Mouse (Mus musculus) liver, embryonic 13.5 days (tissue): ENCODE data around the gene Fbn1. TPM values are rescaled to one million over a fixed set of nuclear protein-coding genes. Genes with fewer than 3 reads are reported as not detected.

Source experiments
- ATAC-seq: fragments of 200-750 bp; cut with Nextera tagmentation; 2 replicates; pipeline ENCODE4 v1.8.0; 2017; ENCODE audit warnings: low read depth, mild to moderate bottlenecking, moderate number of reproducible peaks, moderate library complexity
- DNase-seq: peaks from one replicate; pipeline ENCODE4 v3.0.0; 2022
- H3K27ac ChIP-seq: fragments of 300-500 bp; sonication (generic); 2 replicates; pipeline ENCODE4 v1.5.1; 2015; ENCODE audit warnings: moderate library complexity, mild to moderate bottlenecking, inconsistent platforms
- H3K27me3 ChIP-seq: fragments of 300-500 bp; sonication (generic); 2 replicates; pipeline ENCODE4 v1.6.1; 2015; ENCODE audit warnings: mild to moderate bottlenecking, inconsistent platforms
- H3K36me3 ChIP-seq: fragments of 300-500 bp; sonication (generic); 2 replicates; pipeline ENCODE4 v1.6.1; 2015; ENCODE audit warnings: mild to moderate bottlenecking, inconsistent platforms
- H3K4me1 ChIP-seq: fragments of 300-500 bp; sonication (generic); replicated peaks from 2 replicates; pipeline ENCODE4 v1.6.1; 2015; ENCODE audit warnings: inconsistent platforms
- H3K4me2 ChIP-seq: fragments of 300-500 bp; sonication (generic); 2 replicates; pipeline ENCODE4 v1.6.1; 2015; ENCODE audit warnings: inconsistent platforms, mild to moderate bottlenecking, moderate library complexity
- H3K4me3 ChIP-seq: fragments of 300-500 bp; sonication (generic); replicated peaks from 2 replicates; pipeline ENCODE4 v1.5.1; 2015; ENCODE audit warnings: mild to moderate bottlenecking, inconsistent platforms
- H3K9ac ChIP-seq: fragments of 300-500 bp; sonication (generic); 2 replicates; pipeline ENCODE4 v1.6.1; 2015; ENCODE audit warnings: mild to moderate bottlenecking, inconsistent platforms
- H3K9me3 ChIP-seq: fragments of 300-500 bp; sonication (generic); replicated peaks from 2 replicates; pipeline ENCODE4 v1.6.1; 2016; ENCODE audit warnings: inconsistent platforms
- WGBS: fragments of 180-500 bp; shearing (Covaris S2); methylation state at CpG from one replicate; pipeline ENCODE4 v1.1.7; 2015; ENCODE audit not compliant: insufficient replicate concordance; 5-methylcytosine and 5-hydroxymethylcytosine counted together
- polyA plus RNA-seq: library from polyadenylated mRNA; unstranded; fragments of >200 nt; fragmentation: Nextera tagmentation; extraction: Ambion mirVana; gene quantifications from 2 replicates; pipeline ENCODE4 v1.2.1, GENCODE M21; 2015

Fbn1 gene
- polyA plus RNA-seq, 1 experiment from 2014 or later, result 1.2 TPM

- H3K27me3 ChIP-seq, result no peaks in the 10 kb centered on the region
- DNase-seq, result no peak
- H3K4me2 ChIP-seq, result no peak overlapping the region
- no peak overlapping the region for H3K4me3 ChIP-seq
- H3K36me3 ChIP-seq, result no peaks in the 10 kb centered on the region
- H3K27ac ChIP-seq, result no peak overlapping the region
- no peaks in the 10 kb centered on the region for H3K4me1 ChIP-seq
- no peak overlapping the region for H3K9ac ChIP-seq
- 38% methylated on average over 2 of the region's 2 CpGs for WGBS
- no peak for ATAC-seq
- no peaks in the 10 kb centered on the region for H3K9me3 ChIP-seq
Measured at GRCm38 (mm10) chr2:125322581-125322980, 185.2 kb downstream of the Fbn1 start.

GRCm38 (mm10) chr2:125321071-125321470 is 186.7 kb downstream of the Fbn1 start:
- WGBS, result 53% methylated on average over 6 of the region's 6 CpGs
- Histone ChIP-seq H3K9ac (no peak overlapping the region), H3K4me1 (no peaks in the 10 kb centered on the region), H3K27me3 (no peaks in the 10 kb centered on the region), H3K27ac (no peak overlapping the region), H3K36me3 (no peaks in the 10 kb centered on the region), H3K9me3 (no peaks in the 10 kb centered on the region), H3K4me3 (no peak overlapping the region), H3K4me2 (no peak overlapping the region)
- DNase-seq, result no peak
- no peak for ATAC-seq

GRCm38 (mm10) chr2:125319651-125320050 is 188.1 kb downstream of the Fbn1 start:
- ATAC-seq (no peak), DNase-seq (no peak)
- no peak overlapping the region for H3K4me2 ChIP-seq
- no peaks in the 10 kb centered on the region for H3K9me3 ChIP-seq
- H3K4me3 ChIP-seq, result no peak overlapping the region
- WGBS, result 66% methylated on average over 8 of the region's 8 CpGs
- H3K27ac ChIP-seq, result no peak overlapping the region
- no peaks in the 10 kb centered on the region for H3K36me3 ChIP-seq
- H3K27me3 ChIP-seq, result no peaks in the 10 kb centered on the region
- no peaks in the 10 kb centered on the region for H3K4me1 ChIP-seq
- no peak overlapping the region for H3K9ac ChIP-seq

- DNase-seq, result no peak
- H3K36me3 ChIP-seq, result no peaks in the 10 kb centered on the region
- H3K27me3 ChIP-seq, result no peaks in the 10 kb centered on the region
- H3K4me3 ChIP-seq, result no peak overlapping the region
- H3K9ac ChIP-seq, result no peak overlapping the region
- no peak overlapping the region for H3K4me2 ChIP-seq
- WGBS, result 48% methylated on average over 5 of the region's 5 CpGs
- no peaks in the 10 kb centered on the region for H3K4me1 ChIP-seq
- ATAC-seq, result no peak
- H3K27ac ChIP-seq, result no peak overlapping the region
- no peaks in the 10 kb centered on the region for H3K9me3 ChIP-seq
Measured at GRCm38 (mm10) chr2:125318371-125319061, 189.3 kb downstream of the Fbn1 start.

- H3K4me2 ChIP-seq, result no peak overlapping the region
- no peak overlapping the region for H3K27ac ChIP-seq
- no peaks in the 10 kb centered on the region for H3K36me3 ChIP-seq
- WGBS, result 82% methylated on average over 3 of the region's 3 CpGs
- no peaks in the 10 kb centered on the region for H3K9me3 ChIP-seq
- ATAC-seq, result no peak
- H3K4me3 ChIP-seq, result no peak overlapping the region
- no peaks in the 10 kb centered on the region for H3K27me3 ChIP-seq
- H3K9ac ChIP-seq, result no peak overlapping the region
- no peak for DNase-seq
- H3K4me1 ChIP-seq, result no peaks in the 10 kb centered on the region
Measured at GRCm38 (mm10) chr2:125315203-125315602, 192.6 kb downstream of the Fbn1 start.

- Histone ChIP-seq H3K27ac (no peak overlapping the region), H3K4me2 (no peak overlapping the region), H3K9me3 (no peaks in the 10 kb centered on the region), H3K27me3 (no peaks in the 10 kb centered on the region), H3K4me3 (no peak overlapping the region), H3K4me1 (no peaks in the 10 kb centered on the region), H3K9ac (no peak overlapping the region), H3K36me3 (no peaks in the 10 kb centered on the region)
- ATAC-seq (no peak), DNase-seq (no peak)
- 76% methylated on average over 16 of the region's 16 CpGs for WGBS
Measured at GRCm38 (mm10) chr2:125314169-125314925, 193.4 kb downstream of the Fbn1 start.

- Histone ChIP-seq H3K27me3 (no peaks in the 10 kb centered on the region), H3K9ac (no peak overlapping the region), H3K4me2 (no peak overlapping the region), H3K4me1 (no peaks in the 10 kb centered on the region), H3K4me3 (no peak overlapping the region), H3K36me3 (no peaks in the 10 kb centered on the region), H3K27ac (no peak overlapping the region), H3K9me3 (no peaks in the 10 kb centered on the region)
- WGBS, result 38% methylated on average over 10 of the region's 10 CpGs
- ATAC-seq (no peak), DNase-seq (no peak)
Measured at GRCm38 (mm10) chr2:125309710-125310109, 198.1 kb downstream of the Fbn1 start.

- Histone ChIP-seq H3K4me1 (no peaks in the 10 kb centered on the region), H3K9me3 (no peaks in the 10 kb centered on the region), H3K4me2 (no peak overlapping the region), H3K36me3 (no peaks in the 10 kb centered on the region), H3K4me3 (no peak overlapping the region), H3K9ac (no peak overlapping the region), H3K27ac (no peak overlapping the region), H3K27me3 (no peaks in the 10 kb centered on the region)
- ATAC-seq (no peak), DNase-seq (no peak)
- 61% methylated on average over 3 of the region's 3 CpGs for WGBS
Measured at GRCm38 (mm10) chr2:125305671-125306070, 202.1 kb downstream of the Fbn1 start.

GRCm38 (mm10) chr2:125304746-125305145 is 203.0 kb downstream of the Fbn1 start:
- WGBS, result 76% methylated on average over 3 of the region's 3 CpGs
- ATAC-seq, result no peak

GRCm38 (mm10) chr2:125303764-125304384 is 203.9 kb downstream of the Fbn1 start:
- Histone ChIP-seq H3K4me3 (no peak overlapping the region), H3K9me3 (no peaks in the 10 kb centered on the region), H3K4me1 (no peaks in the 10 kb centered on the region), H3K27me3 (no peaks in the 10 kb centered on the region), H3K36me3 (no peaks in the 10 kb centered on the region), H3K4me2 (no peak overlapping the region), H3K9ac (no peak overlapping the region), H3K27ac (no peak overlapping the region)
- WGBS, result 42% methylated on average over 5 of the region's 5 CpGs
- no peak for DNase-seq
- no peak for ATAC-seq

More at GRCm38 (mm10) chr2:125304746-125305145, 203.0 kb downstream of the Fbn1 start:
- Histone ChIP-seq H3K9me3 (no peaks in the 10 kb centered on the region), H3K27me3 (no peaks in the 10 kb centered on the region), H3K9ac (no peak overlapping the region), H3K4me1 (no peaks in the 10 kb centered on the region), H3K4me2 (no peak overlapping the region), H3K36me3 (no peaks in the 10 kb centered on the region), H3K4me3 (no peak overlapping the region), H3K27ac (no peak overlapping the region)
- DNase-seq, result no peak

GRCm38 (mm10) chr2:125302625-125302924 is 205.2 kb downstream of the Fbn1 start:
- Histone ChIP-seq H3K4me3 (no peak overlapping the region), H3K9ac (no peak overlapping the region), H3K27ac (no peak overlapping the region), H3K9me3 (no peaks in the 10 kb centered on the region), H3K27me3 (no peaks in the 10 kb centered on the region), H3K4me1 (no peaks in the 10 kb centered on the region), H3K4me2 (no peak overlapping the region), H3K36me3 (no peaks in the 10 kb centered on the region)
- ATAC-seq, result no peak
- no peak for DNase-seq
- 71% methylated on average over 8 of the region's 8 CpGs for WGBS
